Mouse (Mus musculus): Measurements from ENCODE around the gene Muc15.

Gene Muc15

DNA sequence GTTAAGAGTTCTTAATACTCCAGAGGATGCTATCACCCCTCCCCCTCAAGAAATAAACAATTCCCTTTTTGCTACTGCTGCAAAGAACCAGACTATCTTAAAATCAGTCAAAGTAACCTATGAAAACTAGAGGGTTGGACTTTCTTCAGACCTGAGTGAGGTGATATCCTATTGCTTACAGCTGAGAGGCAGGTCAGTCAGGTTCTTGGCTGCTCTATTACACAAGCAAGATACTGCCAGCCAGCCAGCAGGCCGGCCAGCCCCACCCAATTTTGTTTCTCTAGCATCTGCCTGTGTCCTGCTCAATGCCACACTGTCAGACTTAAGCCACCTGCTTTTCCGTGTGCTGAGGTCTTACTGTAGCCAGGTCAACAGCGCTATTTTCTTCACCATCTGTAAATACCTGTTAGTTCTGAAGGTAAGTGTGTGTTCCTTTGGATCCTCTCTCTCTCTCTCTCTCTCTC, at the start of gene Muc15:
Gene Muc15, plus strand, starts transcription at position 51 of the 464 bp plus-strand sequence.
- no peak for DNase-seq (ENCODE audit: low read depth, low spot score)

DNA sequence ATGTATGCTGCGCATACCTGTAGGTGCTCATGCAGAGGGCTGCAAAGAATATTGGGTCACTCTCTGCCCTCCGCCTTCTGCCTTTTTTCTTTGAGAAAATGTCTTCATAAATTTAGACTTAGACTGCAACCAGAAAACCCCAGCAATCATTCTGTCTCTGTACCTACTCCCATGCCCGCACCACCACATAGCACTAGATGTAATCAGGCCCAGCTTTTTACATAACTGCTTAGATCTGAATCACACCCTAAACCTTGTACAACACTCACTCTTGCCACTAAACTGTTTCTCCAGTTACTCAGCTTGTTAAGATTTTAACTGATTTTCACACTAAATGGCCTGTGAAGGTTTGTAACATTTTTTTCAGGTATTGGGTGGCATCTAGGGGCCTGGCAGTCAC, 11.7 kb upstream of the Muc15 start:
- peak; percentile 31 for DNase-seq (ENCODE audit: low read depth, low spot score)

DNA sequence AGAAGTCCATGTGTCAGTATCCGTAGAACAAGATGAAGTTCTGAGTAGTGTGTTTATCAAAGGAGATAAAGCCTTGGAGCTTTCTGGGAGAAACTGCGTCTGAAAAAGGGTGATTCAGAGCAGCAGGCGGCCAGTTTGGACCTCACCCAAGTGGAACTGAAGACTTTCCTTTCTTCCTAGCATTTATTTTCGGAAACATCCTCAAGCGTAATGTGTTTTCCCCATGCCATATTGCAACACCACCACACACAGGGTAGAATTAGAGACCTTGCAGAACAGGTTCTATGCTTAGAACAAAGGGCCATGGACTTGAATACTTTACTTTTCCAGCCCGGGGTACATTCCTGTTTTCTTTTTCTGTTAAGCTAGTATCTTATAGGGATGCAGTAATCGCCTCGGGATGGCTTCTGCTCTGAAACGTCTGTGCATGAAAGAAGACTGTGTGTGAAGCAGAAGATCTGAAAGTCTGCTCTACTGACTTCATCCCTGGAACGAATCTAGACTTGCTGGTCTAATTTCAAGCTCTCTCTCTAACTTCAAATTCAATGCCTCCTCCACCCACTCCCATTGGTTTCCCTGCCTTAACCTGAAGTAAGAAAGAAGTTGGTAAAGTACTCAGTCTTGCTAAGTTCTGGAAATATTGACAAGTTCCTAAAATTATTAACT, 11.0 kb upstream of the Muc15 start:
- peak; percentile 72 for DNase-seq (ENCODE audit: low read depth, low spot score)

DNA sequence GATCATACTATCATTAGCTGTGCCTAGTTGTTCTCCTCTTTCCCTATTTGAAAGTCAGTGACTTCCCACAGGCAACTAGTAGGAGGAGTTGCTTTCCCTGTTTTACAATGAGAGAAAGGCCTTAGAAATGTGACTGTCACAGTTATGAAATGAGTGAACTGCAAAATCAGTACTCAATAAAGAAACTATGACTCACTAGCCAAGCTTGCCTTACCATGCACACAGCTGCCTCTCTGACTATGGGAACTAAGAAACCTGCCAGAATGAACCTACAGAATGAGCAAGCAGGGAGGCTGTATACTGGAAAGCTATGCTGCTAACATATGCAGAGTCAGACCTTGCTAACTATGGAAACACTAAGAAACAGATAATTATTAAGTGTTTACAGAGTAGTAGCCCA, 2.1 kb upstream of the Muc15 start:
- peak; percentile 80 for DNase-seq (ENCODE audit: low read depth, low spot score)

DNA sequence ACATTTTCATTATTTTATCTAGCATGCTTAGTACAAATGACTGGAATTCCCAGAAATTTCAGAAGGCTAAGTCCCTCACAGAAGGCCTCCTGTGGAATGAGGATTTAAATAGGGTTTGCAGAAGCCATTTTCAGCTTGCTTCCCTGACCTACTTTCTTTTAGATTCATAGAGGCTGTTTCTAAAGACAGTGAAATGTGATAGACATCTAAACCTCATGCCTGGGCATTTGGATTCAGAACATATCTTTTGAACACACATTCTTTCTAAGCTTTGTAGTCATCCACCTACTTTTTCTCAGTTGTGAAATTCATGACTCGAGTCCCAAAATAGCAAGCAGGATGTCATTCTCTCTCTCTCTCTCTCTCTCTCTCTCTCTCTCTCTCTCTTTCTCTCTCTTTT, 1.1 kb downstream of the Muc15 start:
- DNase-seq (ENCODE audit: low read depth, low spot score): peak; percentile 60

DNA sequence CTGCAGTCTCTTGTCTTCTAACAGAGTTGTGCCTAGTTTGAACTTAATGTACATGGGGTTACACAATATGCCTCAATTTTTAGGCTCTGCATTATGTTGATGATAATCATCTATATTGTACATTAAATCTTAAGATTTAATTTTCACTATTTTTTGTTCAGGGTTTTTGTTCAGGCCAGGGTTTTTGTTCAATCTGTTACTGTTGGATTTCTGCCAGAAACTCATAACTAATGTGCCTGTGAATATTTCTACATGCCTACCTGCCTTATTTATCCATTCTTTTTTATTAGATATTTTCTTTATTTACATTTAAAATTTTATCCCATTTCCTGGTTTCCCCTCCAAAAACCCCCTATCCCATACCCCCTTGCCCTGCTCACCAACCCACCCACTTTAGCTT, 5.0 kb downstream of the Muc15 start:
- DNase-seq (ENCODE audit: low read depth, low spot score): no peak

DNA sequence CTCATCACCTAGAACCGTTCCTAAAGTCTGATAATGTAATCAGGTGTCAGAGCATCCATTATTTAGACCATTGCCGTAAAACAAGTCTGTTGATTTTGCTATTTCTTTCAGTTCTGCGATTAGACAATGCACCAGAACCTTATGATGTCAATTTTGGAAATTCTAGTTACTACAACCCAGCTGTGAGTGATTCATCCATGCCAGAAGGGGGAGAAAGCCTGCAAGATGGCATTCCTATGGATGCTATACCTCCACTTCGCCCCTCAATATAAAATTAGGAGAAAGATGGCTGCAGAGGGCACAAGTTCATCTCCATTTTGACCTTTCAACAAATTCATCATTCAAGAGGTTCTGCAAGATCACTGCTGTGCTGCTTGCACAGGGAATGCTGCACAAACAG, 16.1 kb downstream of the Muc15 start:
- peak; percentile 12 for DNase-seq (ENCODE audit: low read depth, low spot score)

DNA sequence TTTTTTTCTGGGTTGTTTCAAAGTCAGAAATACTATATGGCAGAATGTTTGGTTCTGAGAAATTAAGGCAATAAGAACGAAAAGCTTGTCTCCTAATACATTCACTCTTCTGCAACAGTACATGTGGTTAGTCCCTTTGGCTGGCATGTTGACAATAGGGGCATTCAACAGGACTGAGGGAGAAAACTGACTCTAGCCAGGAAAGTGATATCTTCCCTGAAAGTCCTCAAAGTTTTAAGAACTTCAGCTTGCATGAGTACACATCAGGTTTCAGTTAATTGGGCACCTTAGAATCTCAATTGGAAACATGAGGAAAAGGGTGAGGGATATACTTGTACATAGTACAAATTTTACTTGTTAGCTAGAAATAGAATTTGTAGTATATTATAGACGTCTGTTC, 16.8 kb downstream of the Muc15 start:
- no peak for DNase-seq (ENCODE audit: low read depth, low spot score)

DNA sequence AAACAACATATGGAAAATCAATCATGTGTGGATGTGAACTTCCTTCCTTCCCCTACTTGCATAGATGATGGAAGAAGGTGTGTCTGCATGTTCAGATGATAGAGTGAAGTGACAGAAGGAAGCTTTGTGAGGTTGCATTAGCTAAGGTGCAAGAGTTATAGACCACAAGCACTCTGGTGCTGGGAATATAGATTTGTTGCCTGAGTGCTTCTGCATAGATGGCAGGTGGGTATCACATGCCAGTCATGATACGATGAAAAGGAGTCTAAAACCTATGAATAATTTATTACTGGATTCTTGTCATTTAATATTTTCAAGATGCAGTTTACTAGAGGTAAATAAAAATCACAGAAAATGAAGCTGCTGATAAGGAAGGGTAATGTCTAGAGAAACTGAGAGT, 18.6 kb downstream of the Muc15 start:
- no peak for DNase-seq (ENCODE audit: low read depth, low spot score)

DNA sequence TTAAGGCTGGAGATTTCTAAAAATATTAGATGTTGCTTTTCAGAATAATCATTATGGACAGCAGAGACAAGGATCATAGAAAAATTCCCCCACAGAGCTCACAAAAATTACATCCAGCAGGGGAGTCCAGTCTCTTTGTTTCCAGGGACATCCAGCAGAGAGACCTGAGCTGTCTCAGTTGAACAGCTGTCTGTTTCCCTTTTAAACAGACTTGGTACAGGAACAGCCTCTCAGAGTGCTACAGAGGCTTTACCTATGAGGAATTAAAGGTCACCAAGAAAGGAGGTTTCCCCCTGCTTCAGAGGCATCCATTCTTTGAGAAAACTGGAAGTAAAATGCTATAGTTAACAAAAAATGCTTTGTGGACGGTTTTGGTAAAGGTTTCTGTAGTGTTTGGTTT, 19.4 kb downstream of the Muc15 start:
- DNase-seq (ENCODE audit: low read depth, low spot score): no peak

DNA sequence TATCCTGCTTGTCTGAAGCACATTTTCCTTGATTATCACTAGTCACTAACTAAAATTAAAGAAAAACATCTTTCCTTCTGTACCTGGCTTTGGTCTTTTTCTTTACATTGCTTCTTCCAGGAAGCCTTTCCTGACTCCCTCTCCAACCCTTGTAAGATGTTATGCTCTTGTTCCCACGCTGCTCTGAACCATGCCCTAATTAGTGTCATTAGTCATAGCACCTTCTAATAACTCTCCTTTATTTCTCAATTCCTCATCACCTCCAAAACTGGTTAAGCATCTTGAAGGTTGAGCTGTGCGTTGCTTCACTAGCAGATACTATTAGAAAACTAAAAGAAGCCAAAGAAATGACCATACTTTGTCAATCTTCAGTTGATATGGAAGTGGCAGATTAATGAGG, 36.4 kb downstream of the Muc15 start:
- DNase-seq (ENCODE audit: low read depth, low spot score): no peak

DNA sequence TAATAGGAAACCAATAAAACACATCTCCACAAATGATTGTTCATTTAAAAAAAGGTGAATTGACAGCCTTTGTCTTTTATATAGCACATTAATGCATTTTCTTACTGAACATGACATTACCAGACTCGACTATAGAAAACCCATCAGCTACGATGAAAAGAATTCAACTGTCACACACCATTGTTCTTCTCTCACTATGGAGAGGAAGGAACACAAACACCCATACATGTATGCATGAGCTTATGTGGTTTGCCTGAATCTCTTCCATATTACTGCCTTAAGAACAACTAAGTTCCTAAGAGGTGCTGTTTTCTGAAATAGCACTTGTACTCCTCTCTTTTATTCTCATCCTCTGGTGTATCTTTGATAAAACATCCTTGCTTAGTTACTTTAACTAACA, 38.3 kb downstream of the Muc15 start:
- DNase-seq (ENCODE audit: low read depth, low spot score): no peak

DNA sequence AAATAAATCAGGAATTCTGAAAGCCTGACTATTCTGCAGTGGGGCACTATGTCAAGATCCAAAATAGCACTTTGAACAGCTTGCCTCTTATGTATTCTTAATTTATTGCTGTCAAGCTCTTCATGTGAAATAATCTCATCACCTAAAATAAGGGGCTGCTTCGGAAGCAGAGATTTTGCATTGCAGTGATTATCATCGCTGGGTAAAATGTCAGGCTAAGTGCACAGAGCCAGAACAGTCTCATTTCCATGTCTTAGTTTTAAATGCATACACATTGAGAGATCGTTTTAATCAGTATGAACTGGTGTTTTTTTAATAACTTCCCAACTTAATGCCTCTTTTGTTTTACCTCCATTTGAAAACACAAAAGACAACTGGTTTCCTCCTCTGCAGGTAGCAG, 66.3 kb downstream of the Muc15 start:
- DNase-seq (ENCODE audit: low read depth, low spot score): no peak
